25 mouse cellular contexts compared by ENCODE assay signal in genomic region chr16:88247586-88247985, GRCm38 (mm10). TPM values are rescaled to one million over a fixed set of nuclear protein-coding genes. Genes with fewer than 3 reads are reported as not detected.
"Had no signal": no experiment of that assay in that cellular context is flagged by ENCODE, and none has a peak within 500 bp of the region (broad histone marks: within the 10 kb centered on the region; RNA-seq: fewer than 3 reads in every experiment).

No protein-coding gene starts in this region.

- H3K4me2 ChIP-seq: heart, embryonic 12.5 days; hindbrain, embryonic 12.5 days; hindbrain, embryonic 15.5 days; kidney, embryonic 15.5 days; limb, embryonic 13.5 days; limb, embryonic 15.5 days had no signal

- H3K27me3 ChIP-seq: heart, embryonic 12.5 days; hindbrain, embryonic 12.5 days; hindbrain, embryonic 15.5 days; kidney, embryonic 15.5 days; limb, embryonic 13.5 days; limb, embryonic 15.5 days had no signal

- DNase-seq: gastrocnemius, adult 2 months; gastrocnemius, postnatal 10 days; gastrocnemius, postnatal 25 days; heart, adult 2 months; heart, postnatal 10 days; heart, postnatal 4 days; kidney, adult 11 months; kidney, adult 2 months; kidney, adult 9 months; kidney, postnatal 14 days; kidney, postnatal 36 days; layer of hippocampus, adult 9-11 months; layer of hippocampus, postnatal 36 days; left cerebral cortex, postnatal 4 days had no signal

- H3K4me1 ChIP-seq: heart, embryonic 12.5 days; hindbrain, embryonic 15.5 days; kidney, embryonic 15.5 days; limb, embryonic 13.5 days; limb, embryonic 15.5 days had no signal

- ATAC-seq: hindbrain, postnatal 0 days; intestine, embryonic 16.5 days had no signal

- H3K9ac ChIP-seq: heart, embryonic 12.5 days; hindbrain, embryonic 12.5 days; hindbrain, embryonic 15.5 days; kidney, embryonic 15.5 days; limb, embryonic 13.5 days; limb, embryonic 15.5 days had no signal

- H3K36me3 ChIP-seq: heart, embryonic 12.5 days; hindbrain, embryonic 10.5 days; hindbrain, embryonic 12.5 days; hindbrain, embryonic 15.5 days; kidney, embryonic 15.5 days; limb, embryonic 13.5 days; limb, embryonic 15.5 days had no signal

- H3K27ac ChIP-seq: gastrocnemius, adult 2 months; heart, adult 2 months; hindbrain, embryonic 10.5 days; hindbrain, embryonic 12.5 days; hindbrain, embryonic 15.5 days; hindbrain, postnatal 0 days; kidney, embryonic 15.5 days; kidney, postnatal 0 days; limb, embryonic 13.5 days; limb, embryonic 15.5 days had no signal

- H3K9me3 ChIP-seq: heart, embryonic 12.5 days; hindbrain, embryonic 10.5 days; hindbrain, embryonic 12.5 days; hindbrain, embryonic 15.5 days; kidney, embryonic 15.5 days; limb, embryonic 13.5 days; limb, embryonic 15.5 days had no signal

- H3K4me3 ChIP-seq: gastrocnemius, adult 2 months; heart, adult 2 months; heart, embryonic 12.5 days; hindbrain, embryonic 10.5 days; hindbrain, embryonic 12.5 days; hindbrain, embryonic 15.5 days; kidney, embryonic 15.5 days; limb, embryonic 13.5 days; limb, embryonic 15.5 days had no signal

RNA-seq across cellular contexts. Expression of gene Grik1, which starts 42.5 kb away (rescaled TPM):
- polyA plus RNA-seq: heart, adult 2 months; liver, adult 2 months had no signal
